ENCODE assay signal across 18 mouse cellular contexts in the genomic region with DNA sequence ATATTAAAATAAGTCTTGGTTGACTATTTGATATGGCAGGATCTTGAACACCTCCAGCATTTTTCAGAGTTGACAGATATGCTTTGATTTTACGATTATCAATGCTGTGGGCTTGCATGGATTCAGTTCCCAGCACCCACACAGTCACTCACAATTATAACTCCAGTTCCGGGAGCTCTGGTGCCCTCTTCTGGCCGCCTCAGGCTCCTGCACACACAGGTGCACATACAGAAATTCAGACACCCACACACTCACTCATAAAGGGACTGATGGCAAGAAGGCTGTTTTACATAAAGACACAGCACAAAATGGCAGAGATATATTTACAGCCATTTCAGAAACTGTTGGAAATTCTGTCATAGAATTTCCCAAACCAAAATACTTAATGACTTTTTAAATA. TPM values are rescaled to one million over a fixed set of nuclear protein-coding genes. Genes with fewer than 3 reads are reported as not detected.
DNase-seq lines count a peak whose midpoint lies in the region; ATAC-seq and TF ChIP-seq lines count a peak whose summit lies in the region.
"Had no signal": no experiment of that assay in that cellular context is flagged by ENCODE, and none has a peak within 500 bp of the region (broad histone marks: within the 10 kb centered on the region; RNA-seq: fewer than 3 reads in every experiment).

No protein-coding gene starts in this region.

- 86% methylated on average over 3 of the region's 3 CpGs for WGBS in intestine, postnatal 0 days
- 92% methylated on average over 3 of the region's 3 CpGs for WGBS in intestine, embryonic 16.5 days
- WGBS in midbrain, postnatal 0 days, result 97% methylated on average over 3 of the region's 3 CpGs
- 89% methylated on average over 3 of the region's 3 CpGs for WGBS in midbrain, embryonic 15.5 days

- no peak overlapping the region for H3K4me3 ChIP-seq in intestine, postnatal 0 days (ENCODE audit: low read depth, low read length)
- no peak overlapping the region for H3K4me3 ChIP-seq in intestine, embryonic 16.5 days (ENCODE audit: low read length)
- no peak overlapping the region for H3K4me3 ChIP-seq in midbrain, postnatal 0 days (ENCODE audit: low read depth, low read length)
- no peak overlapping the region for H3K4me3 ChIP-seq in midbrain, embryonic 15.5 days
- no peak overlapping the region for H3K4me3 ChIP-seq in ES-E14 (ENCODE audit: insufficient read depth in 1 of 2, low read depth in 1 of 2, low read length in 2 of 2, poor library complexity in 1 of 2, severe bottlenecking in 1 of 2)
- H3K4me3 ChIP-seq: heart, embryonic 13.5 days; kidney, embryonic 15.5 days; limb, embryonic 12.5 days; lung, embryonic 15.5 days had no signal

- in situ Hi-C loops in ES-E14 (cut with MboI; ENCODE audit: low sequenced_read_pairs in 2 of 2, unreplicated experiment in 2 of 2), result loop anchor here (5.0 to 10.0 kb wide), 2 partner anchors 132 to 134 kb away; no protein-coding TSS in a partner anchor

- H3K9ac ChIP-seq in intestine, postnatal 0 days (ENCODE audit: low read depth, low read length), result no peak overlapping the region
- no peak overlapping the region for H3K9ac ChIP-seq in intestine, embryonic 16.5 days (ENCODE audit: low read depth, low read length)
- no peak overlapping the region for H3K9ac ChIP-seq in midbrain, postnatal 0 days (replicated peaks; ENCODE audit: low read length, poor library complexity, severe bottlenecking)
- H3K9ac ChIP-seq in midbrain, embryonic 15.5 days, result no peak overlapping the region
- H3K9ac ChIP-seq in ES-E14 (ENCODE audit: insufficient read depth, low read depth, low read length, poor library complexity, severe bottlenecking), result no peak overlapping the region
- H3K9ac ChIP-seq: heart, embryonic 13.5 days; kidney, embryonic 15.5 days; limb, embryonic 12.5 days; lung, embryonic 15.5 days had no signal

- H3K9me3 ChIP-seq in intestine, postnatal 0 days (ENCODE audit: control insufficient read depth), result no peaks in the 10 kb centered on the region
- 0 out of 2 replicates have a peak, but pooled peaks cover 2% of the 10 kb centered on the region for H3K9me3 ChIP-seq in intestine, embryonic 16.5 days (ENCODE audit: control insufficient read depth, low read length)
- no peaks in the 10 kb centered on the region for H3K9me3 ChIP-seq in midbrain, postnatal 0 days (ENCODE audit: low read length)
- no peaks in the 10 kb centered on the region for H3K9me3 ChIP-seq in midbrain, embryonic 15.5 days
- no peaks in the 10 kb centered on the region for H3K9me3 ChIP-seq in ES-E14 (ENCODE audit: control insufficient read depth, insufficient read depth, low read depth, low read length)
- H3K9me3 ChIP-seq: kidney, embryonic 15.5 days; lung, embryonic 15.5 days had no signal

- peak; percentile 25; the same call in 1 of the 2 replicates for TF ChIP-seq CTCF in intestine, postnatal 0 days (IDR thresholded peaks at IDR 0.05; ENCODE audit: low read depth)
- peak; percentile 27 for TF ChIP-seq CTCF in midbrain, postnatal 0 days (IDR thresholded peaks at IDR 0.05)

- H3K36me3 ChIP-seq in intestine, postnatal 0 days (ENCODE audit: control insufficient read depth, insufficient read depth), result no peaks in the 10 kb centered on the region
- H3K36me3 ChIP-seq in intestine, embryonic 16.5 days (ENCODE audit: control insufficient read depth, insufficient read depth, low read length), result 0 out of 2 replicates have a peak, but pooled peaks cover 2% of the 10 kb centered on the region
- no peaks in the 10 kb centered on the region for H3K36me3 ChIP-seq in midbrain, postnatal 0 days (ENCODE audit: insufficient read depth, low read length)
- H3K36me3 ChIP-seq in midbrain, embryonic 15.5 days (replicated peaks), result no peaks in the 10 kb centered on the region
- H3K36me3 ChIP-seq in ES-E14 (ENCODE audit: control insufficient read depth, insufficient read depth, low read length, poor library complexity, severe bottlenecking), result no peaks in the 10 kb centered on the region
- H3K36me3 ChIP-seq in splenic B cell, adult 2 months (ENCODE audit: control insufficient read depth, insufficient read depth, low read length, poor library complexity, severe bottlenecking), result no peaks in the 10 kb centered on the region
- H3K36me3 ChIP-seq: heart, embryonic 13.5 days; kidney, embryonic 15.5 days; limb, embryonic 12.5 days; lung, embryonic 15.5 days had no signal

- DNase-seq in midbrain, postnatal 0 days (ENCODE audit: low spot score), result no peak
- DNase-seq in ES-E14 (ENCODE audit: low read depth, low spot score), result no peak
- DNase-seq in splenic B cell, adult 2 months (ENCODE audit: low read depth, low spot score), result peak; percentile 32
- DNase-seq in frontal cortex, postnatal 25 days (ENCODE audit: low spot score in 2 of 2), result no peak
- DNase-seq in heart, postnatal 4 days, result no peak
- DNase-seq: cerebellum, postnatal 10 days; heart, postnatal 36 days; retina, postnatal 1 day had no signal

- no peak overlapping the region for H3K4me2 ChIP-seq in intestine, postnatal 0 days (replicated peaks; ENCODE audit: low read depth)
- H3K4me2 ChIP-seq in intestine, embryonic 16.5 days (ENCODE audit: low read depth, low read length), result no peak overlapping the region
- no peak overlapping the region for H3K4me2 ChIP-seq in midbrain, postnatal 0 days (ENCODE audit: low read depth, low read length, poor library complexity, severe bottlenecking)
- no peak overlapping the region for H3K4me2 ChIP-seq in midbrain, embryonic 15.5 days
- H3K4me2 ChIP-seq: heart, embryonic 13.5 days; kidney, embryonic 15.5 days; limb, embryonic 12.5 days; lung, embryonic 15.5 days; midbrain, embryonic 11.5 days had no signal

- no peak for ATAC-seq in intestine, postnatal 0 days
- no peak for ATAC-seq in intestine, embryonic 16.5 days
- no peak for ATAC-seq in midbrain, postnatal 0 days (ENCODE audit: low FRiP score)
- no peak for ATAC-seq in midbrain, embryonic 15.5 days (replicated peaks)
- ATAC-seq: Patski had no signal

- no peaks in the 10 kb centered on the region for H3K27me3 ChIP-seq in intestine, postnatal 0 days (replicated peaks; ENCODE audit: control insufficient read depth, insufficient read depth, low read length)
- H3K27me3 ChIP-seq in intestine, embryonic 16.5 days (replicated peaks; ENCODE audit: control insufficient read depth, insufficient read depth, low read length), result no peaks in the 10 kb centered on the region
- no peaks in the 10 kb centered on the region for H3K27me3 ChIP-seq in midbrain, postnatal 0 days (ENCODE audit: insufficient read depth, low read length)
- H3K27me3 ChIP-seq in midbrain, embryonic 15.5 days (replicated peaks), result no peaks in the 10 kb centered on the region
- H3K27me3 ChIP-seq in splenic B cell, adult 2 months (ENCODE audit: control insufficient read depth, insufficient read depth, low read length, poor library complexity, severe bottlenecking), result no peaks in the 10 kb centered on the region
- H3K27me3 ChIP-seq: heart, embryonic 13.5 days; kidney, embryonic 15.5 days; lung, embryonic 15.5 days; Patski had no signal

- no peaks in the 10 kb centered on the region for H3K4me1 ChIP-seq in intestine, postnatal 0 days (replicated peaks; ENCODE audit: control insufficient read depth, insufficient read depth, low read length)
- H3K4me1 ChIP-seq in intestine, embryonic 16.5 days (ENCODE audit: control insufficient read depth, insufficient read depth, low read length), result peaks cover 10% of the 10 kb centered on the region
- H3K4me1 ChIP-seq in midbrain, postnatal 0 days (ENCODE audit: insufficient read depth, low read length), result peaks cover 12% of the 10 kb centered on the region; the same call in 1 of the 2 replicates
- H3K4me1 ChIP-seq in midbrain, embryonic 15.5 days, result peaks cover 34% of the 10 kb centered on the region
- H3K4me1 ChIP-seq in ES-E14 (ENCODE audit: control insufficient read depth in 2 of 2, insufficient read depth in 2 of 2, low read length in 2 of 2, poor library complexity in 1 of 2), result peaks cover 8 to 20% of the 10 kb centered on the region in 2 experiments

- no peak overlapping the region for H3K27ac ChIP-seq in intestine, postnatal 0 days (ENCODE audit: low read depth, low read length)
- no peak overlapping the region for H3K27ac ChIP-seq in intestine, embryonic 16.5 days (ENCODE audit: low read length)
- no peak overlapping the region for H3K27ac ChIP-seq in midbrain, postnatal 0 days (ENCODE audit: low read depth, low read length)
- no peak overlapping the region for H3K27ac ChIP-seq in midbrain, embryonic 15.5 days
- H3K27ac ChIP-seq in ES-E14 (ENCODE audit: insufficient read depth, low read depth, low read length, poor library complexity, severe bottlenecking), result no peak overlapping the region
- H3K27ac ChIP-seq: heart, embryonic 13.5 days; kidney, embryonic 15.5 days; limb, embryonic 12.5 days; lung, embryonic 15.5 days; macrophage had no signal

TF ChIP-seq in ES-E14, 5 proteins besides CTCF, POLR2A, EP300 and RAD21:
- peak; percentile 44; the same call in 1 of the 2 replicates for TF ChIP-seq ZC3H11A (IDR thresholded peaks at IDR 0.05; ENCODE audit: borderline replicate concordance, low read depth, low read length)
- TF ChIP-seq MAFK (IDR thresholded peaks at IDR 0.05; ENCODE audit: insufficient read depth, low read depth, low read length), result no peak
- no peak for TF ChIP-seq HCFC1 (IDR thresholded peaks at IDR 0.05; ENCODE audit: borderline replicate concordance, insufficient read depth, low read length)

RNA-seq across cellular contexts. Expression of gene Sh3pxd2a, which starts 25.0 kb away (rescaled TPM):
- polyA plus RNA-seq in intestine, postnatal 0 days (2015; fragmentation: Nextera tagmentation; extraction: Ambion mirVana), result 2.2 and 2.4 TPM in 2 replicates
- 3.0 and 3.6 TPM in 2 replicates for polyA plus RNA-seq in intestine, embryonic 16.5 days (2015; fragmentation: Nextera tagmentation; extraction: Ambion mirVana)
- total RNA-seq in midbrain, postnatal 0 days (2014; rRNA removed), result 21.0 and 27.4 TPM in 2 replicates
- 1.2 and 1.5 TPM in 2 replicates for polyA plus RNA-seq in midbrain, postnatal 0 days (2015; fragmentation: Nextera tagmentation; extraction: Ambion mirVana)
- polyA plus RNA-seq in midbrain, embryonic 15.5 days (2015; fragmentation: Nextera tagmentation; extraction: Ambion mirVana), result 2.3 TPM in 2 replicates
- 12.3 and 13.0 TPM in 2 replicates for total RNA-seq in ES-E14 (2012; rRNA removed)
- total RNA-seq in heart, postnatal 4 days (2021), result 10 to 100 TPM; 91.0 to 95.1 TPM

RNA-seq across cellular contexts. Expression of gene Stn1, which starts 48.1 kb away (rescaled TPM):
- polyA plus RNA-seq in intestine, postnatal 0 days (2015; fragmentation: Nextera tagmentation; extraction: Ambion mirVana), result 11.4 and 14.9 TPM in 2 replicates
- 39.2 and 43.9 TPM in 2 replicates for polyA plus RNA-seq in intestine, embryonic 16.5 days (2015; fragmentation: Nextera tagmentation; extraction: Ambion mirVana)
- 16.3 and 28.1 TPM in 2 replicates for total RNA-seq in midbrain, postnatal 0 days (2014; rRNA removed)
- 19.5 and 22.2 TPM in 2 replicates for polyA plus RNA-seq in midbrain, postnatal 0 days (2015; fragmentation: Nextera tagmentation; extraction: Ambion mirVana)
- 28.3 and 30.8 TPM in 2 replicates for polyA plus RNA-seq in midbrain, embryonic 15.5 days (2015; fragmentation: Nextera tagmentation; extraction: Ambion mirVana)
- total RNA-seq in ES-E14 (2012; rRNA removed), result 20.2 and 22.9 TPM in 2 replicates
- 10 to 100 TPM; 23.1 to 26.3 TPM for total RNA-seq in heart, postnatal 4 days (2021)
